Mouse (Mus musculus) kidney, adult 2 months (tissue): ENCODE data around the gene Ctnnbl1.

ENCODE experiments used
- CTCF ChIP-seq: fragments of 200-500 bp; conservative IDR thresholded peaks from 2 replicates; pipeline ENCODE4 v1.5.1; 2011; ENCODE audit warnings: low read depth, mild to moderate bottlenecking, control low read depth, low read length, moderate library complexity, mixed read lengths; ENCODE audit not compliant: insufficient read depth, insufficient read length
- POLR2A ChIP-seq: fragments of 200-500 bp; IDR thresholded peaks from one replicate; pipeline ENCODE4 v1.6.1; 2011; ENCODE audit warnings: low read depth, low read length, control low read depth

DNA sequence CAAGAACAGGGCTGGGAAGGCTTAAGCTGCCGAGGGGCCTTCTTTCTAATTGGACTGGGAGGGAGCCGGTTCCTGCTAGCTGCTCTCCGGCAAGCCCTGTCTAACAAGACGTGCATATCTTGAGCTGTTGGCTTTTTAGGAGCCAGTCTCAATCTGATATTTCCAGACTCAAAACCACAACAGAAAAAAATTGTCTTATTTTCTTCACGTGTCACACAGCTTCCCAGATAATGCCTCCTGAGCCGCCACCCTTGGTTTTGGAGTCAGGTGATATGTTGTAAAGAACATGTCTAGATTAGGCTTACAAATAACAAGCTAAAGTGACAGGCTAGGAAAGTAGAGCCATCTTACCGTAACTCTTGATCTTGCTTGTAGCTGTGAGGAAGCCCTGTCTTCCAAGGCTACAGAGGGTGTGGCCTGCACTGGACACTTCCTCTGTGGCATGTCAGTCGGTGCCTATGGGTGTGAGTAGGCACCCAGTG is 56.7 kb downstream of the Ctnnbl1 start:
- TF ChIP-seq POLR2A (no peak), CTCF (no peak)
